Mouse (Mus musculus) testis, postnatal 10 days (tissue): ENCODE results near the gene Gle1.
"Not testable (repeated sequence)": the region's sequence is repeated elsewhere in the genome, so short reads cannot be mapped to it uniquely, and the experiment has no call there.

Experiments
- DNase-seq: peaks from one replicate; pipeline ENCODE4 v3.0.0; 2021; ENCODE audit warnings: low spot score

Gene Gle1

GRCm38 (mm10) chr2:29934906-29935599, at the start of gene Gle1:
Gene Gle1 (plus strand): TSS chr2:29935426.
- DNase-seq: peak; percentile 99

- DNase-seq: not testable (repeated sequence)
Measured at GRCm38 (mm10) chr2:29886659-29887292, 48.5 kb upstream of the Gle1 start.

GRCm38 (mm10) chr2:29889066-29889944, 45.9 kb upstream of the Gle1 start, which contains the start of gene Odf2:
Gene Odf2 (plus strand): TSS chr2:29889221.
- DNase-seq: peak; percentile 100

GRCm38 (mm10) chr2:29889991-29890833, 45.0 kb upstream of the Gle1 start:
- DNase-seq: peak; percentile 91

GRCm38 (mm10) chr2:29891773-29892172, 43.5 kb upstream of the Gle1 start:
- no peak for DNase-seq

- DNase-seq: no peak
Measured at GRCm38 (mm10) chr2:29896071-29896470, 39.2 kb upstream of the Gle1 start.

- no peak for DNase-seq
Measured at GRCm38 (mm10) chr2:29897366-29897765, 37.9 kb upstream of the Gle1 start.

GRCm38 (mm10) chr2:29898081-29898480, 37.1 kb upstream of the Gle1 start:
- DNase-seq: no peak

- DNase-seq: no peak
Measured at GRCm38 (mm10) chr2:29902194-29902593, 33.0 kb upstream of the Gle1 start.

- not testable (repeated sequence) for DNase-seq
Measured at GRCm38 (mm10) chr2:29908171-29908570, 27.1 kb upstream of the Gle1 start.

GRCm38 (mm10) chr2:29910042-29910441, 25.2 kb upstream of the Gle1 start:
- DNase-seq: no peak

GRCm38 (mm10) chr2:29917621-29918020, 17.6 kb upstream of the Gle1 start:
- DNase-seq: no peak

- peak; percentile 85 for DNase-seq
Measured at GRCm38 (mm10) chr2:29922011-29922410, 13.2 kb upstream of the Gle1 start.

- no peak for DNase-seq
Measured at GRCm38 (mm10) chr2:29926542-29926941, 8.7 kb upstream of the Gle1 start.

GRCm38 (mm10) chr2:29930506-29930905, 4.7 kb upstream of the Gle1 start:
- DNase-seq: no peak

GRCm38 (mm10) chr2:29931194-29931593, 4.0 kb upstream of the Gle1 start:
- DNase-seq: no peak

GRCm38 (mm10) chr2:29940073-29940472, 4.8 kb downstream of the Gle1 start:
- DNase-seq: no peak

GRCm38 (mm10) chr2:29940826-29941225, 5.6 kb downstream of the Gle1 start:
- no peak for DNase-seq

GRCm38 (mm10) chr2:29944723-29945122, 9.5 kb downstream of the Gle1 start:
- DNase-seq: no peak

- no peak for DNase-seq
Measured at GRCm38 (mm10) chr2:29948896-29949295, 13.7 kb downstream of the Gle1 start.

GRCm38 (mm10) chr2:29961246-29961645, 26.0 kb downstream of the Gle1 start:
- no peak for DNase-seq
